ENCODE assay signal across 8 mouse cellular contexts in the genomic region with DNA sequence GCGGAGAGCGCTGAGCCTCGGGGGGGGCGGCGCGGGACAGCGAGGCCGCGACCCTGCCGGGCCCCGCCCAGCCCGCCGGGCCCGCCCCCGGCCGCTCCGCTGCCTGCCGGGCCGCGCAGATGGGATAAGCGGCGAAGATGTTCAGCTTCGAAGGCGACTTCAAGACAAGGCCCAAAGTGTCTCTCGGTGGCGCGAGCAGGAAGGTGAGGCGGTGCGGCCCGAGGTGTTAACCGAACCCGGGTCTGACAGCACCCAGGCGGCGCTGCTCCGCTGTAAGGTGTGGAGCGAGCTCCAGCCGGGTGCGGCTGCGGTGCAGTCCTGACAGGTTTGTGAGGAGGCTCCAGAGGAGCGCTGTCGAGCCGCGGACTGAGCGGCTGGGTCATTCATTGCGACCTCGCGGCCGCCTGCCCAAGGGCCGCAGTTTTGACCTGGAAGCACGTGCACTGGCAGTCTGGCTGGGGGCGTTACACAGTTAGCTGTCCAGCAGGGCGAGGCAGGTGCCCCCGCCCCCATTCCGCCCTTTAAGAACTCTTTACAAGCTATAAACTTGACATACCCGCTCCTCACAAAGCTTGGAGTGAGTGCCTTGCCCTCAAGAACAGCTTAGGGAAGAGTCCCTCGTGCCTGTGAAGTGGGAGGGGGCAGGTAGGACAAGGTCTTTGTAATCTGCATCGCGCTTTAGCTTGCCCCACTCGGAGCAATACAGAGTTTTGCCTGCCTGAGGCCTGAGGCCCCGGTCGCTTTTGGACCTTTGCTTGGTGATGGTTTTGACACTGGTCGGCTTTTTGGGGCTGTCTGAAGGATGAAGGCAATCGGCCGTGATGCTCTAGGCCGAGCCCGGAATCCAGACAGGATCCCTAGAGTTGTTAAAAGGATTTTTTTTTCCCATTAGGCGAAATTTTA. TPM values are rescaled to one million over a fixed set of nuclear protein-coding genes. Genes with fewer than 3 reads are reported as not detected.
DNase-seq lines count a peak whose midpoint lies in the region; ATAC-seq and TF ChIP-seq lines count a peak whose summit lies in the region.

No protein-coding gene starts in this region.

- H3K4me1 ChIP-seq in heart, embryonic 16.5 days (ENCODE audit: control insufficient read depth, insufficient read depth, low read length), result peaks cover 10% of the 10 kb centered on the region
- H3K4me1 ChIP-seq in ES-Bruce4 (ENCODE audit: control insufficient read depth, insufficient read depth, low read length), result no peaks in the 10 kb centered on the region
- H3K4me1 ChIP-seq in embryonic facial prominence, embryonic 11.5 days (ENCODE audit: control insufficient read depth, insufficient read depth, low read length), result no peaks in the 10 kb centered on the region
- H3K4me1 ChIP-seq in intestine, embryonic 15.5 days (replicated peaks), result peaks cover 10% of the 10 kb centered on the region
- peaks cover 43% of the 10 kb centered on the region for H3K4me1 ChIP-seq in megakaryocyte, embryonic 14.5 days

- H3K27me3 ChIP-seq in heart, embryonic 16.5 days (ENCODE audit: control insufficient read depth, insufficient read depth, low read length), result no peaks in the 10 kb centered on the region
- no peaks in the 10 kb centered on the region for H3K27me3 ChIP-seq in ES-Bruce4 (ENCODE audit: control insufficient read depth, insufficient read depth, low read length, poor library complexity, severe bottlenecking)
- H3K27me3 ChIP-seq in embryonic facial prominence, embryonic 11.5 days (ENCODE audit: control insufficient read depth, insufficient read depth, low read length), result no peaks in the 10 kb centered on the region
- H3K27me3 ChIP-seq in intestine, embryonic 15.5 days (replicated peaks), result no peaks in the 10 kb centered on the region
- no peaks in the 10 kb centered on the region for H3K27me3 ChIP-seq in megakaryocyte, embryonic 14.5 days (replicated peaks)

- WGBS in heart, embryonic 16.5 days, result 3% methylated on average over 66 of the region's 67 CpGs
- WGBS in embryonic facial prominence, embryonic 11.5 days, result 3% methylated on average over 59 of the region's 67 CpGs
- 2% methylated on average over 66 of the region's 67 CpGs for WGBS in intestine, embryonic 15.5 days

- no peak for TF ChIP-seq CTCF in ES-Bruce4 (IDR thresholded peaks at IDR 0.05; ENCODE audit: low read depth, low read length)

- no peak for DNase-seq in heart, postnatal 36 days
- DNase-seq in embryonic facial prominence, embryonic 11.5 days (ENCODE audit: low spot score), result no peak
- DNase-seq in spleen, adult 18-20 months, result no peak
- DNase-seq in right cerebral cortex, adult 18-20 months, result no peak

- H3K27ac ChIP-seq in heart, embryonic 16.5 days (ENCODE audit: low read length), result peak overlapping the region; percentile 94
- peak overlapping the region; percentile 22; the same call in 1 of the 2 replicates for H3K27ac ChIP-seq in ES-Bruce4 (ENCODE audit: insufficient read depth, low read length)
- H3K27ac ChIP-seq in embryonic facial prominence, embryonic 11.5 days (replicated peaks; ENCODE audit: low read depth, low read length), result peak overlapping the region; percentile 86
- peak overlapping the region; percentile 91 for H3K27ac ChIP-seq in intestine, embryonic 15.5 days

- intact Hi-C loops in heart, postnatal 36 days (cut with DNase I), result loop anchor here (5.0 to 10.0 kb wide), 4 partner anchors 137 to 1255 kb away; a partner anchor contains a TSS

- peak overlapping the region; percentile 81 for H3K4me3 ChIP-seq in heart, embryonic 16.5 days (ENCODE audit: low read length)
- peak overlapping the region; percentile 70 for H3K4me3 ChIP-seq in ES-Bruce4 (ENCODE audit: low read depth, low read length)
- peak overlapping the region; percentile 78 for H3K4me3 ChIP-seq in embryonic facial prominence, embryonic 11.5 days (ENCODE audit: low read depth, low read length)
- H3K4me3 ChIP-seq in intestine, embryonic 15.5 days (replicated peaks), result peak overlapping the region; percentile 85
- peak overlapping the region; percentile 98 for H3K4me3 ChIP-seq in megakaryocyte, embryonic 14.5 days (replicated peaks)

- H3K9ac ChIP-seq in heart, embryonic 16.5 days (ENCODE audit: low read length), result peak overlapping the region; percentile 86
- peak overlapping the region; percentile 71 for H3K9ac ChIP-seq in ES-Bruce4 (ENCODE audit: low read depth, poor library complexity, severe bottlenecking)
- H3K9ac ChIP-seq in embryonic facial prominence, embryonic 11.5 days (replicated peaks; ENCODE audit: low read length), result peak overlapping the region; percentile 79
- peak overlapping the region; percentile 74 for H3K9ac ChIP-seq in intestine, embryonic 15.5 days

- peak overlapping the region; percentile 98 for H3K4me2 ChIP-seq in heart, embryonic 16.5 days (ENCODE audit: low read depth, low read length)
- peak overlapping the region; percentile 92 for H3K4me2 ChIP-seq in embryonic facial prominence, embryonic 11.5 days (ENCODE audit: low read depth, low read length)
- H3K4me2 ChIP-seq in intestine, embryonic 15.5 days (replicated peaks), result peak overlapping the region; percentile 89

- 0 out of 2 replicates have a peak, but pooled peaks cover 2% of the 10 kb centered on the region for H3K9me3 ChIP-seq in heart, embryonic 16.5 days (replicated peaks; ENCODE audit: control insufficient read depth, low read length)
- peaks cover 3% of the 10 kb centered on the region; the same call in 1 of the 2 replicates for H3K9me3 ChIP-seq in ES-Bruce4 (replicated peaks; ENCODE audit: control insufficient read depth, insufficient read depth, low read length, poor library complexity, severe bottlenecking)
- no peaks in the 10 kb centered on the region for H3K9me3 ChIP-seq in embryonic facial prominence, embryonic 11.5 days (replicated peaks; ENCODE audit: control insufficient read depth, low read length)
- H3K9me3 ChIP-seq in intestine, embryonic 15.5 days, result no peaks in the 10 kb centered on the region
- peaks cover 4% of the 10 kb centered on the region for H3K9me3 ChIP-seq in megakaryocyte, embryonic 14.5 days

- ATAC-seq in heart, embryonic 16.5 days (replicated peaks; ENCODE audit: extremely low read depth, insufficient read depth, low FRiP score), result peak; percentile 82
- ATAC-seq in embryonic facial prominence, embryonic 11.5 days (replicated peaks; ENCODE audit: insufficient number of reproducible peaks, low FRiP score, low TSS enrichment, low read depth), result peak; percentile 56
- ATAC-seq in intestine, embryonic 15.5 days, result peak; percentile 92

- no peak for TF ChIP-seq POLR2A in ES-Bruce4 (IDR thresholded peaks at IDR 0.05; ENCODE audit: insufficient read depth, low read length)

- peaks cover 6% of the 10 kb centered on the region for H3K36me3 ChIP-seq in heart, embryonic 16.5 days (ENCODE audit: control insufficient read depth, insufficient read depth)
- peaks cover 13% of the 10 kb centered on the region for H3K36me3 ChIP-seq in ES-Bruce4 (ENCODE audit: control insufficient read depth, insufficient read depth, low read length, poor library complexity, severe bottlenecking)
- no peaks in the 10 kb centered on the region for H3K36me3 ChIP-seq in embryonic facial prominence, embryonic 11.5 days (replicated peaks; ENCODE audit: control insufficient read depth, insufficient read depth, low read depth, low read length)
- H3K36me3 ChIP-seq in intestine, embryonic 15.5 days, result no peaks in the 10 kb centered on the region
- peaks cover 33% of the 10 kb centered on the region for H3K36me3 ChIP-seq in megakaryocyte, embryonic 14.5 days (replicated peaks; ENCODE audit: low read length)

- no peak for TF ChIP-seq EP300 in ES-Bruce4 (IDR thresholded peaks at IDR 0.05; ENCODE audit: insufficient read depth, low read depth, low read length)

RNA-seq across cellular contexts. Expression of a gene that starts 0.6 kb away (rescaled TPM):
- polyA plus RNA-seq in heart, embryonic 16.5 days (2015; fragmentation: Nextera tagmentation; extraction: Ambion mirVana), result 9.8 and 17.7 TPM in 2 replicates
- 10 to 100 TPM; 37.1 to 40.1 TPM for total RNA-seq in heart, postnatal 36 days (2021)
- 52.9 and 54.0 TPM in 2 replicates for polyA plus RNA-seq in ES-Bruce4 (2011; ENCODE audit: insufficient read depth, insufficient read length, low read depth, missing spikeins)
- 33.1 and 36.4 TPM in 2 replicates for polyA plus RNA-seq in embryonic facial prominence, embryonic 11.5 days (2014; fragmentation: Nextera tagmentation; extraction: Ambion mirVana)
- polyA plus RNA-seq in intestine, embryonic 15.5 days (2015; fragmentation: Nextera tagmentation; extraction: Ambion mirVana), result 25.5 and 25.6 TPM in 2 replicates
- polyA plus RNA-seq in megakaryocyte, embryonic 14.5 days (2012; ENCODE audit: insufficient read depth, low replicate concordance), result 0.85 TPM in 1 of 2 replicates, not detected in the other

Comparison
In these comparisons a context has a peak if more than half of its experiments do, and no peak if none do; other contexts are left out.
1. H3K27ac ChIP-seq: peak in every context shown above with its lines; median percentile 94 in heart, embryonic 16.5 days; 91 in intestine, embryonic 15.5 days; 86 in embryonic facial prominence, embryonic 11.5 days; 22 in ES-Bruce4.